Comparison of ENCODE assay signal across 1 mouse cellular context in genomic region chr3:69565586-69565985, GRCm38 (mm10). TPM values are rescaled to one million over a fixed set of nuclear protein-coding genes. Genes with fewer than 3 reads are reported as not detected.
"Had no signal": no experiment of that assay in that cellular context is flagged by ENCODE, and none has a peak within 500 bp of the region (broad histone marks: within the 10 kb centered on the region; RNA-seq: fewer than 3 reads in every experiment).

No protein-coding gene starts in this region.

RNA-seq across cellular contexts. Expression of gene B3galnt1, which starts 33.2 kb away (rescaled TPM):
- polyA plus RNA-seq: erythroblast, embryonic 14.5 days had no signal
